Mouse (Mus musculus) adrenal gland, adult (tissue): ENCODE measurements at regions not wholly inside any gene's neighbourhood (a gene's known extent, or its start where the extent isn't known, plus 50 kb on each side); places are given as distances from the start of the nearest gene placed in this dataset.
A peak's percentile ranks its signal among the peaks of the same experiment; 100 is the strongest.

Experiments used
- DNase-seq, 2 experiments: peaks; one replicate each; pipeline ENCODE4 v3.0.0; 2022 to 2023; ENCODE audit warnings: low spot score in 1 of 2; ENCODE audit not compliant: inconsistent age in 2 of 2

GRCm38 (mm10) chr1:92341846-92342540 is 131.7 kb downstream of the Ndufa10 start:
- DNase-seq: peak in 1 of 2 experiments; percentile 69

- DNase-seq: no peak
These were observed 133.0 kb downstream of the Ndufa10 start for GRCm38 (mm10) chr1:92340644-92341043.

GRCm38 (mm10) chr1:92338589-92338988 is 135.1 kb downstream of the Ndufa10 start:
- DNase-seq: no peak

GRCm38 (mm10) chr1:92337450-92337849 is 136.2 kb downstream of the Ndufa10 start:
- DNase-seq: no peak

GRCm38 (mm10) chr1:92332248-92332584 is 136.7 kb upstream of the Hdac4 start:
- DNase-seq: peak; percentile 48 to 55

- DNase-seq: no peak
These were observed 136.2 kb upstream of the Hdac4 start for GRCm38 (mm10) chr1:92331559-92332247.

GRCm38 (mm10) chr1:92330181-92330580 is 134.7 kb upstream of the Hdac4 start:
- no peak for DNase-seq

GRCm38 (mm10) chr1:92329491-92329890 is 134.0 kb upstream of the Hdac4 start:
- DNase-seq: peak in 1 of 2 experiments; percentile 49

GRCm38 (mm10) chr1:92327141-92327540 is 131.6 kb upstream of the Hdac4 start:
- no peak for DNase-seq

GRCm38 (mm10) chr1:92325281-92325680 is 129.8 kb upstream of the Hdac4 start:
- DNase-seq: no peak

GRCm38 (mm10) chr1:92324091-92324950 is 128.8 kb upstream of the Hdac4 start:
- no peak for DNase-seq

GRCm38 (mm10) chr1:92317131-92317530 is 121.6 kb upstream of the Hdac4 start:
- no peak for DNase-seq

GRCm38 (mm10) chr1:92316191-92316723 is 120.8 kb upstream of the Hdac4 start:
- DNase-seq: no peak

- no peak for DNase-seq
These were observed 117.6 kb upstream of the Hdac4 start for GRCm38 (mm10) chr1:92313001-92313597.

- no peak for DNase-seq
These were observed 114.4 kb upstream of the Hdac4 start for GRCm38 (mm10) chr1:92309883-92310282.

GRCm38 (mm10) chr1:92309381-92309780 is 113.9 kb upstream of the Hdac4 start:
- no peak for DNase-seq

- no peak for DNase-seq
These were observed 113.0 kb upstream of the Hdac4 start for GRCm38 (mm10) chr1:92308537-92308936.

GRCm38 (mm10) chr1:92306042-92306441 is 110.5 kb upstream of the Hdac4 start:
- DNase-seq: no peak

GRCm38 (mm10) chr1:92299041-92299440 is 103.5 kb upstream of the Hdac4 start:
- no peak for DNase-seq

- DNase-seq: no peak
These were observed 97.3 kb upstream of the Hdac4 start for GRCm38 (mm10) chr1:92292681-92293380.

- DNase-seq: no peak
These were observed 91.5 kb upstream of the Hdac4 start for GRCm38 (mm10) chr1:92286966-92287342.
